In the genomic region with DNA sequence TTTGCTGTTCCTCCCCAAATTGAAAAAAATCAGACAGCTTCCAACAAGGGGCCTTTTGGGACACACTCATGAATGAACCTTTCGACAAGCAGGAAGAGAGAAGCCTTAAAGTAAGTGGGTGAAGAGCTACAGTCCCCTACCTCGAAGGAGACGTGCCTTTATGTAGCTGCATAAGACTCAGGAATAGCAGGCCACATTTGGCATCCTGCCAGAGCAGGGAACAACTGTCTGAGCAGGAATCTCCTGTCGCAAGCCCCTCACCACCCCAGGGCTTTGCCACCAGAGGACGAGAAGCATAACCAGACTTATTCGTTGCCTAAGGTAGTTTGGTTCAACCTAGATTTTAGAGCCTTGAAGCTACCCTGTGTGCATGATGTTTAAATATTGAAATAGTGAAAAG, we compare ENCODE assay signal across 25 mouse cellular contexts. TPM values are rescaled to one million over a fixed set of nuclear protein-coding genes. Genes with fewer than 3 reads are reported as not detected.
DNase-seq lines count a peak whose midpoint lies in the region; ATAC-seq lines count a peak whose summit lies in the region.
"Had no signal": no experiment of that assay in that cellular context is flagged by ENCODE, and none has a peak within 500 bp of the region (broad histone marks: within the 10 kb centered on the region; RNA-seq: fewer than 3 reads in every experiment).

No protein-coding gene starts in this region.

- DNase-seq in forebrain, embryonic 14.5 days (ENCODE audit: low spot score) = peak; percentile 38
- DNase-seq in left cerebral cortex, postnatal 4 days = peak; percentile 17
- DNase-seq in left cerebral cortex, postnatal 10 days (ENCODE audit: extremely low spot score in 1 of 2, low spot score in 2 of 2) = no peak
- DNase-seq in retina, postnatal 1 day = peak; percentile 33
- no peak for DNase-seq in retina, embryonic 14.5 days (ENCODE audit: low spot score)
- DNase-seq: adrenal gland, adult 8-10 months; adrenal gland, postnatal 36 days; cerebellum, adult 11-12 months; cerebellum, adult 9-10 months; cerebellum, postnatal 36 days; forebrain, postnatal 0 days; gastrocnemius, postnatal 14 days; heart, adult 2 months had no signal

- no peak overlapping the region for H3K4me2 ChIP-seq in forebrain, embryonic 14.5 days (ENCODE audit: low read length)
- no peak overlapping the region for H3K4me2 ChIP-seq in forebrain, embryonic 15.5 days (replicated peaks)
- H3K4me2 ChIP-seq: heart, embryonic 12.5 days had no signal

- 44% methylated on average over 6 of the region's 6 CpGs for WGBS in forebrain, embryonic 14.5 days
- WGBS in forebrain, embryonic 15.5 days = 39% methylated on average over 6 of the region's 6 CpGs

- no peaks in the 10 kb centered on the region for H3K27me3 ChIP-seq in forebrain, embryonic 14.5 days (replicated peaks; ENCODE audit: control insufficient read depth, insufficient read depth, low read length)
- no peaks in the 10 kb centered on the region for H3K27me3 ChIP-seq in forebrain, embryonic 15.5 days
- H3K27me3 ChIP-seq: CH12.LX had no signal

- intact Hi-C loops in left cerebral cortex, postnatal 4 days (cut with DNase I) = no loop called here
- intact Hi-C loops in left cerebral cortex, postnatal 10 days (cut with DNase I) = no loop called here

- H3K9me3 ChIP-seq in forebrain, embryonic 14.5 days (replicated peaks; ENCODE audit: control insufficient read depth, low read length) = no peaks in the 10 kb centered on the region
- H3K9me3 ChIP-seq in forebrain, embryonic 15.5 days = no peaks in the 10 kb centered on the region
- H3K9me3 ChIP-seq: heart, embryonic 12.5 days had no signal

- no peak overlapping the region for H3K27ac ChIP-seq in forebrain, embryonic 14.5 days (ENCODE audit: low read depth, low read length)
- H3K27ac ChIP-seq in forebrain, embryonic 15.5 days (replicated peaks) = no peak overlapping the region
- H3K27ac ChIP-seq: heart, adult 2 months had no signal

- no peak overlapping the region for H3K4me3 ChIP-seq in forebrain, embryonic 14.5 days (ENCODE audit: low read depth, low read length)
- no peak overlapping the region for H3K4me3 ChIP-seq in forebrain, embryonic 15.5 days
- H3K4me3 ChIP-seq: heart, adult 2 months; heart, embryonic 12.5 days had no signal

- H3K4me1 ChIP-seq in forebrain, embryonic 14.5 days (ENCODE audit: control insufficient read depth, insufficient read depth, low read length) = no peaks in the 10 kb centered on the region
- H3K4me1 ChIP-seq in forebrain, embryonic 15.5 days = no peaks in the 10 kb centered on the region
- H3K4me1 ChIP-seq: heart, embryonic 12.5 days had no signal

- no peaks in the 10 kb centered on the region for H3K36me3 ChIP-seq in forebrain, embryonic 14.5 days (ENCODE audit: control insufficient read depth, insufficient read depth, low read length)
- no peaks in the 10 kb centered on the region for H3K36me3 ChIP-seq in forebrain, embryonic 15.5 days
- H3K36me3 ChIP-seq: heart, embryonic 12.5 days had no signal

- ATAC-seq in forebrain, embryonic 14.5 days = no peak
- ATAC-seq in forebrain, embryonic 15.5 days (replicated peaks) = no peak
- ATAC-seq: activated CD4-positive, CD25-positive, alpha-beta regulatory T cell, adult 4 months; forebrain, postnatal 0 days; intestine, embryonic 16.5 days; Patski had no signal

- H3K9ac ChIP-seq in forebrain, embryonic 14.5 days (ENCODE audit: low read length) = no peak overlapping the region
- H3K9ac ChIP-seq in forebrain, embryonic 15.5 days (replicated peaks) = no peak overlapping the region
- H3K9ac ChIP-seq: forebrain, postnatal 0 days; heart, embryonic 12.5 days had no signal

RNA-seq across cellular contexts. Expression of a gene that starts 34.3 kb away (rescaled TPM):
- polyA plus RNA-seq in forebrain, embryonic 14.5 days (2014; fragmentation: Nextera tagmentation; extraction: Ambion mirVana) = not detected in 2 replicates
- not detected in 2 replicates for polyA plus RNA-seq in forebrain, embryonic 15.5 days (2015; fragmentation: Nextera tagmentation; extraction: Ambion mirVana)
- not detected for total RNA-seq in left cerebral cortex, postnatal 4 days (2021)
- not detected for total RNA-seq in left cerebral cortex, postnatal 10 days (2021)
- total RNA-seq: adrenal gland, adult 8-10 months; adrenal gland, postnatal 36 days; CH12.LX; forebrain, postnatal 0 days; gastrocnemius, adult 18-20 months; gastrocnemius, postnatal 14 days; heart, adult 2 months; heart, postnatal 25 days had no signal
- polyA plus RNA-seq: activated CD4-positive, CD25-positive, alpha-beta regulatory T cell, adult 4 months; forebrain, embryonic 11.5 days; forebrain, postnatal 0 days; gonadal fat pad, adult 2 months; heart, adult 2 months; heart, embryonic 12.5 days; heart, embryonic 16.5 days; hindbrain, embryonic 11.5 days; intestine, embryonic 16.5 days; Patski had no signal

Comparison
In these comparisons a context has a peak if more than half of its experiments do, and no peak if none do; other contexts are left out.
1. DNase-seq: peak in forebrain, embryonic 14.5 days (single experiment), left cerebral cortex, postnatal 4 days (single experiment) and retina, postnatal 1 day (single experiment); none in left cerebral cortex, postnatal 10 days (0 of 2) and retina, embryonic 14.5 days (single experiment).